Mouse (Mus musculus) C2C12 (cell line): ENCODE measurements at regions not wholly inside any gene's neighbourhood (a gene's known extent, or its start where the extent isn't known, plus 50 kb on each side); places are given as distances from the start of the nearest gene placed in this dataset.

Experiments used
- CEBPB ChIP-seq: IDR thresholded peaks from one replicate; pipeline ENCODE4 v1.6.1; 2011; ENCODE audit warnings: low read depth, mild to moderate bottlenecking, control low read depth, moderate library complexity
- CTCF ChIP-seq: IDR thresholded peaks from one replicate; pipeline ENCODE4 v1.5.1; 2011; ENCODE audit not compliant: control insufficient read depth, insufficient read depth, insufficient read length
- FOSL1 ChIP-seq: IDR thresholded peaks from one replicate; pipeline ENCODE4 v1.8.0; 2011; ENCODE audit warnings: mild to moderate bottlenecking, low read length; ENCODE audit not compliant: poor library complexity, insufficient read depth, severe bottlenecking
- MYOG ChIP-seq: IDR thresholded peaks from one replicate; pipeline ENCODE4 v1.6.1; 2011; ENCODE audit not compliant: control insufficient read depth, insufficient read length; ENCODE audit errors: extremely low read depth
- USF1 ChIP-seq: IDR thresholded peaks from one replicate; pipeline ENCODE4 v1.6.1; 2011; ENCODE audit warnings: low read depth, mild to moderate bottlenecking, control low read depth, moderate library complexity

DNA sequence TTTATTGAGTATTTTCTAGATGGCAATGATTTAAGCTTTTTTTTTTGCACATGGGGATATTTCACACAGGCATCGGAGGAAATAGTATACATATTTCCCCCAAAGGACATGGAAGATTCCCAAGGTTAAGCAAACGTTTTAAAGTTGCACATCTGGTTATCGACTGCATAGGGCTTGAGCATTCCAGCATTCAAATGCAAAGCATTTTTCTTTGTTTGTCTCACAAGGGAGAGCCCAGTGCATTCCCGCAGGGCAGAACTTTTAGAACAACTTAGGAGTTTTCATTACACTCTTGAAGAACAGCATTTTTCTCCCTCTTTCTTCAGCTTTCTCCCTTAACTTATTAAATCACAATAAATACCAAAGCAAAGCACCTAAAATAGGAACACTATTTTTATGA lies 64.4 kb upstream of the Npvf start:
- TF ChIP-seq CTCF (no peak), FOSL1 (no peak), CEBPB (no peak), MYOG (no peak), USF1 (no peak)
